Mouse (Mus musculus): ENCODE data around the gene Sntn.

DNA sequence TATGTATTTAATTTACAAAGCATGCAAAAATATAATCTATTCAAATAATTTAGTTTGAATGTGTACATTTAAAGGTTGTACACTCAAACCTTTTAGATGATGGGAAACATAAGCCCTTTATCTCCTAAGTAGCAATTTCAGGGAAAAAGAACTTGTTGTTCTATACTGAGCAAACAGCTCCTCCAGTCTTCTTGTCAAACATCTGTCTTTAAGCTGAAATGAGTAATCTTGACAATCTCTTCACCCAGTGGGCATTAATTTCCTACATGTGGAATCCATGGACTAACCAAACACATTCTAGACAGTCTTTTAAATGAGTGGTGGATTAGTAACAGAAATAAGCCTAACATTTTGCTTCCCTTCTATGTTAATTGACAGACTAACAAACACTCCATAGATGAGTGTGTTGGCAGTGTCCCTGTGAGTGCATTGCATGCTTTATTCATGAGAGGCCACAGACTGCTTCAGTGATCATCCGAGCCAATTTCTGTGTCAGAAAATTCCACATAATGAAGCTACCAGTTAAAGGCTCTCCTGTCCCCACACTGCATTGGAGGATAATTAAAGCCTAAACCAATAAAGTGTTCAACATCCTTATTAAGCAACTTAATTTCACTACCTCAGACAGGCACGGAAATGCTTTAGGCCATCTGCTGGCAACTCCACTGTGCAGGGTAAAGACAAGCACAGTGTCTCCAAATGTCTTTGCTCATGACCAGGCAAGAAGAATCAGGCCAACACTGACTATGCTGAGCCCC is 19.0 kb upstream of the Sntn start:
- TF ChIP-seq GATA1 (IDR thresholded peaks at IDR 0.05; ENCODE audit: borderline replicate concordance, low read length), result no peak
- no peak for TF ChIP-seq FLI1 (IDR thresholded peaks at IDR 0.05; ENCODE audit: low read length)

Measured in megakaryocyte, embryonic 14.5 days (primary cell).